Comparison of ENCODE assay signal across 8 mouse cellular contexts in genomic region chr19:46003371-46004226, GRCm38 (mm10). TPM values are rescaled to one million over a fixed set of nuclear protein-coding genes. Genes with fewer than 3 reads are reported as not detected.
DNase-seq lines count a peak whose midpoint lies in the region; ATAC-seq lines count a peak whose summit lies in the region.

TSS of gene Hps6 (plus strand) at chr19:46003508.

- no peaks in the 10 kb centered on the region for H3K9me3 ChIP-seq in hindbrain, embryonic 15.5 days

- H3K27ac ChIP-seq in hindbrain, embryonic 15.5 days (replicated peaks): no peak within 1 kb of the TSS

- no peaks in the 10 kb centered on the region for H3K36me3 ChIP-seq in hindbrain, embryonic 15.5 days

- H3K9ac ChIP-seq in hindbrain, embryonic 15.5 days: peak within 1 kb of the TSS; percentile 51

- H3K27me3 ChIP-seq in hindbrain, embryonic 15.5 days: 0 out of 2 replicates have a peak, but pooled peaks cover 10% of the 10 kb centered on the region

- peak; percentile 62 for ATAC-seq in hindbrain, embryonic 15.5 days (ENCODE audit: low FRiP score, low read depth)

- H3K4me3 ChIP-seq in hindbrain, embryonic 15.5 days: peak within 1 kb of the TSS; percentile 52

- WGBS in hindbrain, embryonic 15.5 days: 1% methylated on average over 69 of the region's 70 CpGs

- peak; percentile 92 for DNase-seq in NIH3T3 (ENCODE audit: low read depth)
- peak; percentile 74 to 84 for DNase-seq in cerebellum, postnatal 14 days
- DNase-seq in frontal cortex, postnatal 36 days (ENCODE audit: low spot score in 2 of 2): peak; percentile 62
- DNase-seq in layer of hippocampus, postnatal 36 days: peak; percentile 72 to 73
- DNase-seq in lung, postnatal 25 days (ENCODE audit: low spot score): peak; percentile 93
- peak; percentile 56 for DNase-seq in retina, adult 2 months (ENCODE audit: low read depth, low spot score)
- DNase-seq in thymus, postnatal 36 days: peak; percentile 84 to 88

- H3K4me1 ChIP-seq in hindbrain, embryonic 15.5 days (replicated peaks): peaks cover 21% of the 10 kb centered on the region

- peak within 1 kb of the TSS; percentile 95 for H3K4me2 ChIP-seq in hindbrain, embryonic 15.5 days

RNA-seq across cellular contexts. Expression of gene Hps6, which starts in this region (rescaled TPM):
- 4.2 and 5.0 TPM in 2 replicates for polyA plus RNA-seq in hindbrain, embryonic 15.5 days (2015; fragmentation: Nextera tagmentation; extraction: Ambion mirVana)
- total RNA-seq in layer of hippocampus, postnatal 36 days (2021): 1 to 10 TPM; 5.7 to 7.3 TPM
